Mouse (Mus musculus) neural tube, embryonic 15.5 days (tissue): ENCODE measurements at regions not wholly inside any gene's neighbourhood (a gene's known extent, or its start where the extent isn't known, plus 50 kb on each side); places are given as distances from the start of the nearest gene placed in this dataset.

Experiments
- ATAC-seq: fragments of 200-750 bp; cut with Nextera tagmentation; 2 replicates; pipeline ENCODE4 v1.8.0; 2017; ENCODE audit warnings: mild to moderate bottlenecking, moderate TSS enrichment, moderate library complexity; ENCODE audit not compliant: low FRiP score
- H3K27ac ChIP-seq: fragments of 300-500 bp; sonication (generic); replicated peaks from 2 replicates; pipeline ENCODE4 v1.5.1; 2015; ENCODE audit warnings: mild to moderate bottlenecking, inconsistent platforms
- H3K27me3 ChIP-seq: fragments of 300-500 bp; sonication (generic); replicated peaks from 2 replicates; pipeline ENCODE4 v1.6.1; 2015; ENCODE audit warnings: inconsistent platforms
- H3K36me3 ChIP-seq: fragments of 300-500 bp; sonication (generic); 2 replicates; pipeline ENCODE4 v1.6.1; 2015; ENCODE audit warnings: inconsistent platforms
- H3K4me1 ChIP-seq: fragments of 300-500 bp; sonication (generic); 2 replicates; pipeline ENCODE4 v1.6.1; 2015; ENCODE audit warnings: inconsistent platforms
- H3K4me2 ChIP-seq: fragments of 300-500 bp; sonication (generic); 2 replicates; pipeline ENCODE4 v1.6.1; 2015; ENCODE audit warnings: inconsistent platforms, mild to moderate bottlenecking, moderate library complexity
- H3K4me3 ChIP-seq: fragments of 300-500 bp; sonication (generic); replicated peaks from 2 replicates; pipeline ENCODE4 v1.5.1; 2015; ENCODE audit warnings: mild to moderate bottlenecking, inconsistent platforms
- H3K9ac ChIP-seq: fragments of 300-500 bp; sonication (generic); replicated peaks from 2 replicates; pipeline ENCODE4 v1.6.1; 2015; ENCODE audit warnings: mild to moderate bottlenecking, inconsistent platforms
- H3K9me3 ChIP-seq: fragments of 300-500 bp; sonication (generic); replicated peaks from 2 replicates; pipeline ENCODE4 v1.6.1; 2016; ENCODE audit warnings: inconsistent platforms
- WGBS: fragments of 180-500 bp; shearing (Covaris S2); methylation state at CpG from one replicate; pipeline ENCODE4 v1.1.7; 2015; ENCODE audit warnings: mixed read lengths; 5-methylcytosine and 5-hydroxymethylcytosine counted together

DNA sequence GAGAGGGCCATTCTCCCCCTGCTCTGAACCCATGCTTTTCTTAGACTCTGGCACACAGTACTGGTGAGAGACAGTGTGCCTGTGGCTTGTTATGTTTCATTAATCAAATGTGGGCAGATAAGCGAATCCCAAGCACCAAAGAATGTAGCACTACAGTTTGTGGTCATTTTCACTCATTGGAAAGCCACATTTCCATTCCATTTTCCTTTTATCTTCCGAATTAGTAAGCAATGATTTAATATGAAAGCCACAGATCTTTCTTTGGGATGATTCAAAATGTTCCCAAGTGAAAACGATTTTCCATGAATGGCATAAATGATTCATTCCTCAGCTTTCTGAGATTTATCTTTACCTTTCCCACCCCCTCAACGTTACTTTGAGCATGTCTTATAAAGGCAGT lies 260.9 kb upstream of the Gm49339 start:
- ATAC-seq, result no peak
- no peak overlapping the region for H3K27ac ChIP-seq
- no peak overlapping the region for H3K4me3 ChIP-seq
- no peaks in the 10 kb centered on the region for H3K27me3 ChIP-seq
- no peaks in the 10 kb centered on the region for H3K36me3 ChIP-seq
- 83% methylated on average over 4 of the region's 4 CpGs for WGBS
- no peak overlapping the region for H3K4me2 ChIP-seq
- H3K4me1 ChIP-seq, result no peaks in the 10 kb centered on the region
- H3K9me3 ChIP-seq, result no peaks in the 10 kb centered on the region
- no peak overlapping the region for H3K9ac ChIP-seq

DNA sequence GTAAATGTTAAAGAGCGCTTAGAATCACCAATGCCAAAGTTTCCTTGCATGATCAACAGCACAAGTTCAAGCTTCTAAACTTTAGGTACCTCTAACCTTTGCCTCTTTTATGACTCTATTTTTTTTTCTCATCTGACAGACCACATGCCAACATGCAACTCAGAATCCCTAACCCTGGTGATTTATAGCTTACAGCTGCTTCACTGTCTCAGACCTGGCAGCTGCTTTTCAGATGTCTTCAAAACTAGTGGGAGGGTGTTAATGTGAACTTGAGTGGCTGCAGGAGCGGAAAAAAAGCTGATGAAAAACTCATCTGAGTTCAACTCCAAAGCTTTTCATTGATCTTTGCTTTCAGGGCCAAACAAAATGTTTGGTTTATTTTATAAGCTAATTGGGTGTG lies 246.8 kb upstream of the Gm49339 start:
- Histone ChIP-seq H3K9me3 (no peaks in the 10 kb centered on the region), H3K4me2 (no peak overlapping the region), H3K4me3 (no peak overlapping the region), H3K27me3 (no peaks in the 10 kb centered on the region), H3K4me1 (peaks cover 2% of the 10 kb centered on the region; the same call in 1 of the 2 replicates), H3K27ac (no peak overlapping the region), H3K9ac (no peak overlapping the region), H3K36me3 (no peaks in the 10 kb centered on the region)
- ATAC-seq, result no peak
- 79% methylated on average over 2 of the region's 2 CpGs for WGBS

DNA sequence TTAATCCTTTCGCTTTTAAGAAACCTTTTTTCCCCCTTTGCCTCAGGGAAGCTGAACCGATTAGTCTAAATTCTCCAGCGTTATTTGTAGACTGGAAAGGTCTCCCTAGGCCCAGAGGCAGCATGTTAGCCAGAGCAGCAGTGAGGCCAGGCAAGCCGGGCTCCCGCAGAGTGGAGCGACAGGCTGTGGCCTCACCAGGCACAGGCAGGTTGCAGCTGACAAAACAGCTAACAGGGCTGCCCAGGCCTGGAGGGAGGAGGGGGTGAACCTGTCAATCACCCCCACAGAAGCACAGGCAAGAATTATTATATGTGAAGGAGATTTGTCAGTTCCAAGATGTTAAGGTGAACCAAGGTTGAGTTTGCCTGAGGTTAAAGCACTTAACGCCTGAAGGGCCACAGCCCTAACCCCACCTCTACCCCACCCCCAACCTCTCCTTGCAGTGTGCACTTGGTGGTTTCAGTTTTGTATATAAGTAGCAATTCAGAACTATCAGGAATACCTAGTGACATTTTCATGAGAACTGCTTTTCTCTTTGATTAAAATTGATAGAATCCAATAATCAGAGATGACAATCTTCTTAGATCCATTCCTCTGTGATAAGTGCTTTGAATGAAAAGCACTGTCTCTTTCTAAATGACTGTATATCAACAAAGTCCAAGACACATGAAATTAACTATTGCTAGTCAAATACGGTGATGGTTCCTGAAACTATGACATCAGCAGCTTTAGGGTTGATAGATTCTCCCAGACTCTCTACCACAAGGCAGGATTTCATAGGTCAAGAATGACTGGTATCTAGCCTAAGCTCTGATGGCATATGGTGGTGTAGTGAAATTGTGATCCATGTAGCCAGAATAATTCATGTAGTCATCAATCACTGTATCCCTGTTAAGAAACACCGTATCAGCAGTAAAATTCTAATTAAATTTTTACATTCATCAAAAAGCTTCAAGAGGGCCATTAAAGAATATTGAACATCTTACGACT lies 244.5 kb upstream of the Gm49339 start:
- Histone ChIP-seq H3K36me3 (no peaks in the 10 kb centered on the region), H3K4me3 (no peak overlapping the region), H3K4me1 (peaks cover 2% of the 10 kb centered on the region; the same call in 1 of the 2 replicates), H3K27me3 (no peaks in the 10 kb centered on the region), H3K9me3 (no peaks in the 10 kb centered on the region), H3K4me2 (no peak overlapping the region), H3K27ac (no peak overlapping the region), H3K9ac (no peak overlapping the region)
- WGBS, result 28% methylated on average over 10 of the region's 10 CpGs
- no peak for ATAC-seq

DNA sequence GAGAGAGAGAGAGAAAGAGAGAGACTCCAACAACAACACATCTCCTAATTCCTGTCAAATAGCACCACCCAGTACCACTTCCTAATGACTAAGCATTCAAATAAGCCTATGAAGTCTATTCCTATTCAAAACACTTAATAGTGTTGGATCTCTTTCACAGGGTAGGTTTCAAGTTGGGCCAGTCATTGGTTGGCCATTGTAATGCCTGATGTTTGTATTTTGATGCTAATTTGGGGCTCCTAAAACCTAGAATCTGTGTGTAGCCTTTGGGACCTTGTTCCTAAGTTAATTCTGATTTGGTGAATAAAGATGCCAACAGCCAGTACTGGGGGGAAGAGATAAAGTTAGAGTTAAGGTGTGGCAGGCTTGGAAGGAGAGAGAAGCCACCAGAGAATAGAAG lies 242.3 kb upstream of the Gm49339 start:
- Histone ChIP-seq H3K4me1 (peaks cover 2% of the 10 kb centered on the region; the same call in 1 of the 2 replicates), H3K9me3 (no peaks in the 10 kb centered on the region), H3K4me3 (no peak overlapping the region), H3K27me3 (no peaks in the 10 kb centered on the region), H3K27ac (no peak overlapping the region), H3K9ac (no peak overlapping the region), H3K36me3 (no peaks in the 10 kb centered on the region), H3K4me2 (no peak overlapping the region)
- ATAC-seq, result no peak

DNA sequence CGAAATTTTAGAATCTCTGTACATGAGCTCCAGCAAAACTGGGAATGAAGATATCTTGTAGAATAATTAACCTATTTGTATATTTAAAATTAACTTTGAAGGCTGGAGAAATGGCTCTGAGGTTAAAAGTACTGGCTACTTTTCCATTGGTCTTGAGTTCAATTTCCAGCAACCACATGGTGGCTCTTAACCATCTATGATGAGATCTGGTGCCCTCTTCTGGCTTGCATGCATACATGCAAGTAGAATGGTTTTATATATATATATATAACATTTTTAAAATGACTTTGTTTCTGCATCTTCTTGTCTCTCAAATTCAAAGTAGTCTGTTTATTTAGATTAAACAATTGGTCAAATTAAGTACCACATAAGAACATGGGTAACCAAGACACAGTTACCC lies 227.0 kb upstream of the Gm49339 start:
- no peak overlapping the region for H3K4me2 ChIP-seq
- no peak overlapping the region for H3K9ac ChIP-seq
- no peak overlapping the region for H3K27ac ChIP-seq
- ATAC-seq, result no peak
- no peak overlapping the region for H3K4me3 ChIP-seq
- no peaks in the 10 kb centered on the region for H3K4me1 ChIP-seq
- no peaks in the 10 kb centered on the region for H3K36me3 ChIP-seq
- WGBS, result 94% methylated on average over 1 of the region's 1 CpGs
- H3K9me3 ChIP-seq, result no peaks in the 10 kb centered on the region
- no peaks in the 10 kb centered on the region for H3K27me3 ChIP-seq

DNA sequence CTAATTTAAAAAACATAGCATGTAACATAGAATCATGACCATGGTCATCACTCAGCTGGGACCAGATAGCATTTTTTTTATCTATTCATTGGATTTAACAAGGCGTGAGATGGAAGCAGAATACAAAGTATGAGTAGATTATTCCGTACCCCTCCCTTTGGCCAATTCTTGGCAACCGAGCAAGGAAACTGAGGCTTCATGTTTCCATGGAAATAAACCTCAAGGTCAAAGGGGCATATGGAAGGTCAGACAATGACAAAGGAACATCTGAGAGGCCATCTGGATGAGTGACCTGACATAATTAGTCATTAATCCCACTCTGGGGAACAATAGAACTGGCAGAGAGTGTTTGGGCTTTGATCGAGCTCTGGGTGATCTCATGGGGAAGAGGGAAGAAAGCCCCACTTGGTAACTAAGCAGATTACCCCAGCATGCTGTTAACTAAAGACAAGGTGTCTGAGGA lies 222.8 kb upstream of the Gm49339 start:
- WGBS, result 8% methylated on average over 4 of the region's 4 CpGs
- Histone ChIP-seq H3K9me3 (no peaks in the 10 kb centered on the region), H3K4me1 (no peaks in the 10 kb centered on the region), H3K9ac (no peak overlapping the region), H3K4me2 (no peak overlapping the region), H3K36me3 (no peaks in the 10 kb centered on the region), H3K4me3 (no peak overlapping the region), H3K27me3 (no peaks in the 10 kb centered on the region), H3K27ac (no peak overlapping the region)
- no peak for ATAC-seq

DNA sequence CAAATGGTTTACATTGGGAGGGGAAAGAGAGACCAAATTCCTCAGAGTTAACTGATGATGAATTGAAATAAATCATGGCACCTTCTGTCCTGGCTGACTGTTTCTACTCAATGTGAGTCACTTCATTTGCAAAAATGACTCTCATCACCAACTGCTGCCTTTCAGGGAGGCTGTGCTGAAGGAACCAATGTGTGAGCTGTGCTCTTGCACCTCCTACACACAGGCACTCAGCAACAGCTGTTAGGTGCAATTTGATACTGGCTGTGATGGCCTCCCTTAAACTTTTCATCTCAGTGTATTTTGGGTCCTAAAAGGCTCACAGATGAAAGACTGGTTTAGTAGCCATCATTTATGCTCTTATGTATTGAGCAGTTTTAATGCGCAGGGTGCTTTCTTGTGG lies 209.0 kb upstream of the Gm49339 start:
- ATAC-seq, result no peak
- H3K4me3 ChIP-seq, result no peak overlapping the region
- H3K4me2 ChIP-seq, result no peak overlapping the region
- no peak overlapping the region for H3K27ac ChIP-seq
- no peaks in the 10 kb centered on the region for H3K27me3 ChIP-seq
- 97% methylated on average over 1 of the region's 1 CpGs for WGBS
- H3K9ac ChIP-seq, result no peak overlapping the region
- H3K4me1 ChIP-seq, result no peaks in the 10 kb centered on the region
- no peaks in the 10 kb centered on the region for H3K36me3 ChIP-seq
- no peaks in the 10 kb centered on the region for H3K9me3 ChIP-seq

DNA sequence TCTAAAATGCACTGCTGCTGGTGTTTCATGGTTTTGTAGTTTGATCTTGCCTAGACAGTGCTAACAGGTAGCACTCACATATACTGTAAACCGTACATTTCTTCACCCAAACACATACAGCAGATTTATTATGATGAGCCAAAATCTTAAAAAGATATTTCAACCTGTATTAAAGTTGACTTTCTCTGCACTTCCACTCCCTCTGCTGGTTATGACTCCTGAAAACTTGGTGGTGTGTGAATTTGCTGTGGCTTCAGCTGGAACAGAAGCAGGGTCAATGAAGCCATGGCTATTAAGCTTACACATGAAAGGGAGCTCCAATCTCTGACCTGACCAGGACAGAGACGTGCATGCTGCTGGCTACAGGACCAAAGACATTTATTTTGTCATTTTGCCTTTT lies 202.2 kb upstream of the Gm49339 start:
- Histone ChIP-seq H3K27me3 (no peaks in the 10 kb centered on the region), H3K4me3 (no peak overlapping the region), H3K4me2 (no peak overlapping the region), H3K36me3 (no peaks in the 10 kb centered on the region), H3K9ac (no peak overlapping the region), H3K4me1 (no peaks in the 10 kb centered on the region), H3K9me3 (no peaks in the 10 kb centered on the region), H3K27ac (no peak overlapping the region)
- ATAC-seq, result no peak
- WGBS, result 52% methylated on average over 2 of the region's 2 CpGs

DNA sequence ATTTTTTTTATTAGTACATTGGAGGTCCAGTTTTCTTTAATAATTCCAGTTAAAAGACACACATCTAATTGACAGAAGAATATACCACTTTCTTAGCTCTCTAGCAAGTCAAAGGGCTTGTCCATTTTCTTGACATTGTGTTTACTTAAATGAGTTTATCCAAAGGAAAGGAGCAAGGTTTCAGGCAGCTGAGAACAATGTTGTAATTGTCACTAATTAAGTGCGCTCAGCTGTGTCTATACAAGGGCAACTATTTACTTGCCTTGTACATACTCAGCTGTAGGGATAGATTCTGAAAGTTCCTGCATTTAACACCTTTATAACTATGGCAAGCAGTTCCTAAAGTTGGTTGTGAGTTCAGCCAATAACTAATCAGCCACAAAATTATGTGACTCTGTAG lies 198.0 kb upstream of the Gm49339 start:
- Histone ChIP-seq H3K4me1 (no peaks in the 10 kb centered on the region), H3K27me3 (no peaks in the 10 kb centered on the region), H3K9ac (no peak overlapping the region), H3K4me2 (no peak overlapping the region), H3K4me3 (no peak overlapping the region), H3K27ac (no peak overlapping the region), H3K9me3 (no peaks in the 10 kb centered on the region), H3K36me3 (no peaks in the 10 kb centered on the region)
- ATAC-seq, result no peak
- 77% methylated on average over 1 of the region's 1 CpGs for WGBS

DNA sequence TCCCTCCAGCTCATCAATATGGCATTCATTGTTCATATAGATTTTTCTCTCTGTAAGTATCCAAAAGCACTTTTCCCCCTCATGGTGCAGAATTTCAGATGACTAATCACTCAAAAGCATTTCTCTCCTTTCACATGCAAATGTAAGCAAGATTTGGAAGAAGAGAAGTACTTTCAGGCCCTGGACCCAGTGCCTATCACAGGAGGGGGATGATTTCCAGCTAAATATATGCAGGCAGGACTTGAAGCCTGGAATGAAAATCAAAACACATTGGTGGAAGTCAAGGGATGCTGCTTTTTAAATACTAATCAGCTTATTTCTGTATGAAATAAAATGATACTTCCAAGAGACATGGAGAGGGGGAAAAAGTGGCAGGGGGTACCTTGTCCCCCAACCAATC lies 195.9 kb upstream of the Gm49339 start:
- no peaks in the 10 kb centered on the region for H3K9me3 ChIP-seq
- no peak for ATAC-seq

DNA sequence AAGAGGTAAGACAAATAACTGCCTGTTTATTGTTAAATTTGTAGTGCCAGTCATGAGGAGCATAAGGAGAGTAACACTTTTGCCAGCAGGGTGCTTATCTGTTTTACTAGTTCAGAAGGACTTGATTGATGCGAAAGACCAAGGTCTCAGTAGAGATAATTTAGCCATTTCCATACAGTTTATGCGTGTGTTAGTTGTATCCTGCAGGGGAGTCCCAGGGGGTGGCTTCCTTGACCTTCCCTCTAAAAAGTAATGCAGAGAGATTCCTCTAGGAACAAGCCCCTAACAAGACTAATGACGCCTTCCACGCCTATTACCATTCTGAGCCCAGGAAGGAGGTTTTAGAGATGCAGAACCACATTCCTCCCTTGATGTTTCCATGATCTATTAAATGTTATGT lies 192.6 kb upstream of the Gm49339 start:
- Histone ChIP-seq H3K9me3 (no peaks in the 10 kb centered on the region), H3K27ac (no peak overlapping the region), H3K4me3 (no peak overlapping the region), H3K27me3 (no peaks in the 10 kb centered on the region), H3K4me2 (no peak overlapping the region), H3K36me3 (no peaks in the 10 kb centered on the region), H3K4me1 (no peaks in the 10 kb centered on the region), H3K9ac (no peak overlapping the region)
- 15% methylated on average over 4 of the region's 4 CpGs for WGBS
- ATAC-seq, result no peak

More for the DNA sequence above, 195.9 kb upstream of the Gm49339 start:
- H3K27me3 ChIP-seq, result no peaks in the 10 kb centered on the region
- no peaks in the 10 kb centered on the region for H3K4me1 ChIP-seq
- no peak overlapping the region for H3K4me2 ChIP-seq
- H3K9ac ChIP-seq, result no peak overlapping the region
- no peak overlapping the region for H3K4me3 ChIP-seq
- H3K27ac ChIP-seq, result no peak overlapping the region
- no peaks in the 10 kb centered on the region for H3K36me3 ChIP-seq

DNA sequence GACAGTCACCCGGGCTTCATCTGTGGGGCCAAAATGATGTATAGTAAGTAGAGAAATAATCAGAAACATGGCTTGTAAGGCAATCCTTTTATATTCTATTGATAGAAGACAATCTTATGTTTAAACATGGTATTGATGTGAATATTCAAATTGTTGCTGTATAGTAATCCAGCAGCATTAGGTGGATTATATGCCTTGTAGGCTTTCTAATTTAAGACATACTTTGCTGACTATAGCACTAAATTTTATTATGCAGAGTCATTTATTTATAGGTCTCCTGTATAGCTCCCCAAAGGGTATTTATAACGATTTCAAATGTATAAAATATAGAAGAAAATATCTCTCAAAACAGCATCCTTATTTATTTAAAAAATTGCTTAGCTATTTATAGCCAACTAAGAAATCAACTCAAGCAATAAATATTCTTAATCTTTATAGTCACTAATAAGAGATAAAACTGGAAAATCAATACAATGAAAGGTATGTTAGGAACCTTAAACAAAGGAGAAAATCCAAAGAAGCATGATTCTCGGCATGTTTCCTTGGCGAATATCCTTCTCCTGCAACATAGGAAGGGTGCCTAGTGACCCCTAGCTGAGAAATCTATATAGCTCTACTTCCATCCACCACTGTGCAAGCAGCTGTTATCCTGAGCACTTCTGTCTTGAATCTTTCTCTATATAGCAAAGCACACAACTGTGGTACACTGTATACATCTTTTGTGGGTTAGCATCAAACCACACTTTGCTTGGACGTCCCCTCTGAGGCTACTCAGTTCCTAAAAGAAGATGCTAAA lies 188.8 kb upstream of the Gm49339 start:
- H3K27me3 ChIP-seq, result no peaks in the 10 kb centered on the region
- no peaks in the 10 kb centered on the region for H3K9me3 ChIP-seq
- no peaks in the 10 kb centered on the region for H3K36me3 ChIP-seq
- no peak overlapping the region for H3K4me2 ChIP-seq
- no peak overlapping the region for H3K27ac ChIP-seq
- H3K9ac ChIP-seq, result no peak overlapping the region
- peak; percentile 96 for ATAC-seq
- no peaks in the 10 kb centered on the region for H3K4me1 ChIP-seq
- WGBS, result 34% methylated on average over 5 of the region's 5 CpGs
- H3K4me3 ChIP-seq, result no peak overlapping the region
